Mouse (Mus musculus): ENCODE results near the gene Rpl4. TPM values are rescaled to one million over a fixed set of nuclear protein-coding genes. Genes with fewer than 3 reads are reported as not detected.
"Not testable (repeated sequence)": the region's sequence is repeated elsewhere in the genome, so short reads cannot be mapped to it uniquely, and the experiment has no call there.

Gene Rpl4
- polyA plus RNA-seq, 1 experiment = 1,015 TPM

GRCm38 (mm10) chr9:64193879-64194278 lies 20.7 kb downstream of the Rpl4 start:
- TF ChIP-seq CTCF (IDR thresholded peaks at IDR 0.05; ENCODE audit: low read depth, low read length) (no peak), POLR2A (IDR thresholded peaks at IDR 0.05; ENCODE audit: borderline replicate concordance, low read depth, low read length) (no peak)
- Histone ChIP-seq H3K4me1 (ENCODE audit: control insufficient read depth, insufficient read depth, low read length) (peaks cover 7% of the 10 kb centered on the region), H3K4me3 (ENCODE audit: insufficient read depth, low read length) (no peak overlapping the region), H3K27ac (ENCODE audit: insufficient read depth, low read depth, low read length) (no peak overlapping the region)

- no peak overlapping the region for H3K27ac ChIP-seq (ENCODE audit: insufficient read depth, low read depth, low read length)
- peaks cover 7% of the 10 kb centered on the region for H3K4me1 ChIP-seq (ENCODE audit: control insufficient read depth, insufficient read depth, low read length)
- no peak for TF ChIP-seq POLR2A (IDR thresholded peaks at IDR 0.05; ENCODE audit: borderline replicate concordance, low read depth, low read length)
- TF ChIP-seq CTCF (IDR thresholded peaks at IDR 0.05; ENCODE audit: low read depth, low read length) = no peak
- no peak overlapping the region for H3K4me3 ChIP-seq (ENCODE audit: insufficient read depth, low read length)
These were observed 22.4 kb downstream of the Rpl4 start for GRCm38 (mm10) chr9:64195554-64195953.

GRCm38 (mm10) chr9:64197524-64197923 lies 24.3 kb downstream of the Rpl4 start:
- TF ChIP-seq POLR2A (IDR thresholded peaks at IDR 0.05; ENCODE audit: borderline replicate concordance, low read depth, low read length) (no peak), CTCF (IDR thresholded peaks at IDR 0.05; ENCODE audit: low read depth, low read length) (no peak)
- Histone ChIP-seq H3K4me3 (ENCODE audit: insufficient read depth, low read length) (no peak overlapping the region), H3K4me1 (ENCODE audit: control insufficient read depth, insufficient read depth, low read length) (peaks cover 12% of the 10 kb centered on the region), H3K27ac (ENCODE audit: insufficient read depth, low read depth, low read length) (no peak overlapping the region)

- no peak overlapping the region for H3K4me3 ChIP-seq (ENCODE audit: insufficient read depth, low read length)
- no peak for TF ChIP-seq CTCF (IDR thresholded peaks at IDR 0.05; ENCODE audit: low read depth, low read length)
- no peak overlapping the region for H3K27ac ChIP-seq (ENCODE audit: insufficient read depth, low read depth, low read length)
- peaks cover 15% of the 10 kb centered on the region for H3K4me1 ChIP-seq (ENCODE audit: control insufficient read depth, insufficient read depth, low read length)
These were observed 25.0 kb downstream of the Rpl4 start for GRCm38 (mm10) chr9:64198068-64198762.

GRCm38 (mm10) chr9:64198763-64199418 lies 25.7 kb downstream of the Rpl4 start:
- not testable (repeated sequence) for H3K4me3 ChIP-seq (ENCODE audit: insufficient read depth, low read length); H3K27ac ChIP-seq (ENCODE audit: insufficient read depth, low read depth, low read length)
- H3K4me1 ChIP-seq (ENCODE audit: control insufficient read depth, insufficient read depth, low read length) = peaks cover 17% of the 10 kb centered on the region

GRCm38 (mm10) chr9:64199897-64200296 lies 26.7 kb downstream of the Rpl4 start:
- no peak for TF ChIP-seq POLR2A (IDR thresholded peaks at IDR 0.05; ENCODE audit: borderline replicate concordance, low read depth, low read length)
- no peak for TF ChIP-seq CTCF (IDR thresholded peaks at IDR 0.05; ENCODE audit: low read depth, low read length)
- H3K27ac ChIP-seq (ENCODE audit: insufficient read depth, low read depth, low read length) = no peak overlapping the region
- H3K4me3 ChIP-seq (ENCODE audit: insufficient read depth, low read length) = no peak overlapping the region
- H3K4me1 ChIP-seq (ENCODE audit: control insufficient read depth, insufficient read depth, low read length) = peaks cover 17% of the 10 kb centered on the region

GRCm38 (mm10) chr9:64202331-64202730 lies 29.2 kb downstream of the Rpl4 start:
- Histone ChIP-seq H3K27ac (ENCODE audit: insufficient read depth, low read depth, low read length) (peak overlapping the region; percentile 75), H3K4me1 (ENCODE audit: control insufficient read depth, insufficient read depth, low read length) (peaks cover 17% of the 10 kb centered on the region), H3K4me3 (ENCODE audit: insufficient read depth, low read length) (no peak overlapping the region)
- TF ChIP-seq POLR2A (IDR thresholded peaks at IDR 0.05; ENCODE audit: borderline replicate concordance, low read depth, low read length) = no peak
- no peak for TF ChIP-seq CTCF (IDR thresholded peaks at IDR 0.05; ENCODE audit: low read depth, low read length)

- Histone ChIP-seq H3K4me1 (ENCODE audit: control insufficient read depth, insufficient read depth, low read length) (peaks cover 19% of the 10 kb centered on the region), H3K4me3 (ENCODE audit: insufficient read depth, low read length) (no peak overlapping the region), H3K27ac (ENCODE audit: insufficient read depth, low read depth, low read length) (peak overlapping the region; percentile 75)
- TF ChIP-seq CTCF (IDR thresholded peaks at IDR 0.05; ENCODE audit: low read depth, low read length) = no peak
- TF ChIP-seq POLR2A (IDR thresholded peaks at IDR 0.05; ENCODE audit: borderline replicate concordance, low read depth, low read length) = no peak
These were observed 29.7 kb downstream of the Rpl4 start for GRCm38 (mm10) chr9:64202866-64203265.

GRCm38 (mm10) chr9:64207509-64208084 lies 34.4 kb downstream of the Rpl4 start:
- Histone ChIP-seq H3K4me1 (ENCODE audit: control insufficient read depth, insufficient read depth, low read length) (peaks cover 20% of the 10 kb centered on the region), H3K4me3 (ENCODE audit: insufficient read depth, low read length) (no peak overlapping the region)
- TF ChIP-seq POLR2A (IDR thresholded peaks at IDR 0.05; ENCODE audit: borderline replicate concordance, low read depth, low read length) = no peak
- no peak for TF ChIP-seq CTCF (IDR thresholded peaks at IDR 0.05; ENCODE audit: low read depth, low read length)

GRCm38 (mm10) chr9:64214452-64214851 lies 41.3 kb downstream of the Rpl4 start:
- H3K27ac ChIP-seq (ENCODE audit: insufficient read depth, low read depth, low read length) = no peak overlapping the region
- no peak overlapping the region for H3K4me3 ChIP-seq (ENCODE audit: insufficient read depth, low read length)
- H3K4me1 ChIP-seq (ENCODE audit: control insufficient read depth, insufficient read depth, low read length) = peaks cover 34% of the 10 kb centered on the region
- no peak for TF ChIP-seq POLR2A (IDR thresholded peaks at IDR 0.05; ENCODE audit: borderline replicate concordance, low read depth, low read length)
- no peak for TF ChIP-seq CTCF (IDR thresholded peaks at IDR 0.05; ENCODE audit: low read depth, low read length)

More at GRCm38 (mm10) chr9:64207509-64208084, 34.4 kb downstream of the Rpl4 start:
- no peak overlapping the region for H3K27ac ChIP-seq (ENCODE audit: insufficient read depth, low read depth, low read length)

All from bone marrow macrophage, adult 2 months (primary cell).